Mouse (Mus musculus) embryonic facial prominence, embryonic 11.5 days (tissue): ENCODE data around the gene Btbd18. TPM values are rescaled to one million over a fixed set of nuclear protein-coding genes. Genes with fewer than 3 reads are reported as not detected.

ENCODE experiments used
- ATAC-seq: fragments of 200-750 bp; cut with Nextera tagmentation; replicated peaks from 2 replicates; pipeline ENCODE4 v1.8.0; 2017; ENCODE audit warnings: low read depth; ENCODE audit not compliant: insufficient number of reproducible peaks, low FRiP score, low TSS enrichment
- DNase-seq: peaks from one replicate; pipeline ENCODE4 v3.0.0-alpha.2; 2015; ENCODE audit warnings: low spot score
- H3K27ac ChIP-seq: fragments of 300-500 bp; sonication (generic); replicated peaks from 2 replicates; pipeline ENCODE4 v1.5.1; 2014; ENCODE audit warnings: mild to moderate bottlenecking, low read depth, low read length, control low read depth
- H3K27me3 ChIP-seq: fragments of 300-500 bp; sonication (generic); 2 replicates; pipeline ENCODE4 v1.6.1; 2014; ENCODE audit warnings: mild to moderate bottlenecking, low read length, moderate library complexity, mixed read lengths; ENCODE audit not compliant: control insufficient read depth, insufficient read depth
- H3K36me3 ChIP-seq: fragments of 300-500 bp; sonication (generic); replicated peaks from 2 replicates; pipeline ENCODE4 v1.6.1; 2014; ENCODE audit warnings: low read depth, mild to moderate bottlenecking, low read length, moderate library complexity, mixed read lengths; ENCODE audit not compliant: control insufficient read depth, insufficient read depth
- H3K4me1 ChIP-seq: fragments of 300-500 bp; sonication (generic); 2 replicates; pipeline ENCODE4 v1.6.1; 2014; ENCODE audit warnings: low read length, mixed read lengths; ENCODE audit not compliant: control insufficient read depth, insufficient read depth
- H3K4me2 ChIP-seq: fragments of 300-500 bp; sonication (generic); 2 replicates; pipeline ENCODE4 v1.6.1; 2014; ENCODE audit warnings: low read depth, mild to moderate bottlenecking, control low read depth, low read length, moderate library complexity
- H3K4me3 ChIP-seq: fragments of 300-500 bp; sonication (generic); 2 replicates; pipeline ENCODE4 v1.5.1; 2014; ENCODE audit warnings: low read depth, low read length, control low read depth
- H3K9ac ChIP-seq: fragments of 300-500 bp; sonication (generic); replicated peaks from 2 replicates; pipeline ENCODE4 v1.6.1; 2014; ENCODE audit warnings: mild to moderate bottlenecking, control low read depth, low read length
- H3K9me3 ChIP-seq: fragments of 300-500 bp; sonication (generic); replicated peaks from 2 replicates; pipeline ENCODE4 v1.6.1; 2016; ENCODE audit warnings: mild to moderate bottlenecking, low read length, inconsistent platforms, mixed read lengths; ENCODE audit not compliant: control insufficient read depth
- whole genome bisulfite sequencing: fragments of 180-500 bp; shearing (Covaris S2); extraction: QIAGEN DNeasy Blood & Tissue Kit; methylation state at CpG from one replicate; pipeline ENCODE4 v1.1.7; 2014; 5-methylcytosine and 5-hydroxymethylcytosine counted together
- polyA plus RNA-seq: library from polyadenylated mRNA; unstranded; fragments of >200 nt; fragmentation: Nextera tagmentation; extraction: Ambion mirVana; gene quantifications from 2 replicates; pipeline ENCODE4 v1.2.1, GENCODE M21; 2014

Btbd18 gene
- 0.07 TPM in 2 replicates for polyA plus RNA-seq

- no peak within 1 kb of the TSS for H3K27ac ChIP-seq
- DNase-seq = no peak
- H3K27me3 ChIP-seq = no peaks in the 10 kb centered on the region
- no peaks in the 10 kb centered on the region for H3K9me3 ChIP-seq
- H3K36me3 ChIP-seq = no peaks in the 10 kb centered on the region
- ATAC-seq = no peak
- no peak within 1 kb of the TSS for H3K4me2 ChIP-seq
- 92% methylated on average over 32 of the region's 32 CpGs for WGBS
- H3K4me1 ChIP-seq = no peaks in the 10 kb centered on the region
- H3K9ac ChIP-seq = no peak within 1 kb of the TSS
- no peak within 1 kb of the TSS for H3K4me3 ChIP-seq
Observed at GRCm38 (mm10) chr2:84658806-84659205, at the start of gene Btbd18. Gene Btbd18 (plus strand): TSS chr2:84659079.

- H3K9me3 ChIP-seq = no peaks in the 10 kb centered on the region
- no peak overlapping the region for H3K27ac ChIP-seq
- DNase-seq (no peak), ATAC-seq (no peak)
- no peak overlapping the region for H3K4me3 ChIP-seq
- no peak overlapping the region for H3K9ac ChIP-seq
- H3K27me3 ChIP-seq = no peaks in the 10 kb centered on the region
- H3K4me1 ChIP-seq = no peaks in the 10 kb centered on the region
- no peak overlapping the region for H3K4me2 ChIP-seq
- 95% methylated on average over 6 of the region's 6 CpGs for WGBS
- H3K36me3 ChIP-seq = peaks cover 12% of the 10 kb centered on the region
Observed at GRCm38 (mm10) chr2:84612764-84613163, 46.1 kb upstream of the Btbd18 start.

GRCm38 (mm10) chr2:84617637-84618515 lies 41.0 kb upstream of the Btbd18 start:
- peak; percentile 50 for DNase-seq
- ATAC-seq = no peak
- no peak overlapping the region for H3K9ac ChIP-seq
- no peak overlapping the region for H3K27ac ChIP-seq
- 82% methylated on average over 3 of the region's 3 CpGs for WGBS
- H3K27me3 ChIP-seq = no peaks in the 10 kb centered on the region
- no peak overlapping the region for H3K4me3 ChIP-seq
- H3K36me3 ChIP-seq = peaks cover 12% of the 10 kb centered on the region; the same call in 1 of the 2 replicates
- H3K4me1 ChIP-seq = no peaks in the 10 kb centered on the region
- no peak overlapping the region for H3K4me2 ChIP-seq
- H3K9me3 ChIP-seq = no peaks in the 10 kb centered on the region

GRCm38 (mm10) chr2:84618914-84619313 lies 40.0 kb upstream of the Btbd18 start:
- H3K36me3 ChIP-seq = peaks cover 12% of the 10 kb centered on the region; the same call in 1 of the 2 replicates
- H3K4me2 ChIP-seq = no peak overlapping the region
- DNase-seq = no peak
- ATAC-seq = no peak
- no peaks in the 10 kb centered on the region for H3K4me1 ChIP-seq
- H3K4me3 ChIP-seq = no peak overlapping the region
- H3K27ac ChIP-seq = no peak overlapping the region
- no peak overlapping the region for H3K9ac ChIP-seq
- H3K9me3 ChIP-seq = no peaks in the 10 kb centered on the region
- H3K27me3 ChIP-seq = no peaks in the 10 kb centered on the region
- 83% methylated on average over 2 of the region's 2 CpGs for WGBS

- H3K27me3 ChIP-seq = no peaks in the 10 kb centered on the region
- H3K9me3 ChIP-seq = no peaks in the 10 kb centered on the region
- H3K27ac ChIP-seq = no peak overlapping the region
- WGBS = 95% methylated on average over 21 of the region's 21 CpGs
- no peak overlapping the region for H3K4me2 ChIP-seq
- H3K4me3 ChIP-seq = no peak overlapping the region
- ATAC-seq = no peak
- no peaks in the 10 kb centered on the region for H3K4me1 ChIP-seq
- DNase-seq = no peak
- no peak overlapping the region for H3K9ac ChIP-seq
- peaks cover 12% of the 10 kb centered on the region; the same call in 1 of the 2 replicates for H3K36me3 ChIP-seq
Observed at GRCm38 (mm10) chr2:84619646-84620340, 39.1 kb upstream of the Btbd18 start.

- peaks cover 3% of the 10 kb centered on the region; the same call in 1 of the 2 replicates for H3K36me3 ChIP-seq
- WGBS = 77% methylated on average over 2 of the region's 2 CpGs
- H3K4me3 ChIP-seq = no peak overlapping the region
- no peaks in the 10 kb centered on the region for H3K9me3 ChIP-seq
- no peak for ATAC-seq
- H3K27me3 ChIP-seq = no peaks in the 10 kb centered on the region
- no peak for DNase-seq
- no peaks in the 10 kb centered on the region for H3K4me1 ChIP-seq
- no peak overlapping the region for H3K4me2 ChIP-seq
- no peak overlapping the region for H3K9ac ChIP-seq
- H3K27ac ChIP-seq = no peak overlapping the region
Observed at GRCm38 (mm10) chr2:84622668-84623067, 36.2 kb upstream of the Btbd18 start.

- WGBS = 94% methylated on average over 3 of the region's 3 CpGs
- no peaks in the 10 kb centered on the region for H3K4me1 ChIP-seq
Observed at GRCm38 (mm10) chr2:84623428-84624119, 35.3 kb upstream of the Btbd18 start.

More at GRCm38 (mm10) chr2:84623428-84624119, 35.3 kb upstream of the Btbd18 start:
- ATAC-seq (no peak), DNase-seq (no peak)
- H3K27ac ChIP-seq = no peak overlapping the region
- H3K4me2 ChIP-seq = no peak overlapping the region
- H3K27me3 ChIP-seq = no peaks in the 10 kb centered on the region
- H3K4me3 ChIP-seq = no peak overlapping the region
- H3K9ac ChIP-seq = no peak overlapping the region
- no peaks in the 10 kb centered on the region for H3K9me3 ChIP-seq
- peaks cover 3% of the 10 kb centered on the region; the same call in 1 of the 2 replicates for H3K36me3 ChIP-seq
